Mouse (Mus musculus) heart, postnatal 0 days (tissue): ENCODE measurements around the gene Nacc1.

Experiments
- CTCF ChIP-seq: IDR thresholded peaks from 2 replicates; pipeline ENCODE4 v1.5.1; 2016; ENCODE audit warnings: antibody characterized with exemption, control low read depth, low read depth
- EP300 ChIP-seq: IDR thresholded peaks from 2 replicates; pipeline ENCODE4 v1.6.1; 2016; ENCODE audit warnings: antibody characterized with exemption, low read depth

GRCm38 (mm10) chr8:84681476-84681875 lies 6.2 kb downstream of the Nacc1 start:
- TF ChIP-seq CTCF (no peak), EP300 (no peak)
